Mouse (Mus musculus): ENCODE data around the gene Lrrc26.
A peak's percentile ranks its signal among the peaks of the same experiment; 100 is the strongest.

Lrrc26 gene

DNA sequence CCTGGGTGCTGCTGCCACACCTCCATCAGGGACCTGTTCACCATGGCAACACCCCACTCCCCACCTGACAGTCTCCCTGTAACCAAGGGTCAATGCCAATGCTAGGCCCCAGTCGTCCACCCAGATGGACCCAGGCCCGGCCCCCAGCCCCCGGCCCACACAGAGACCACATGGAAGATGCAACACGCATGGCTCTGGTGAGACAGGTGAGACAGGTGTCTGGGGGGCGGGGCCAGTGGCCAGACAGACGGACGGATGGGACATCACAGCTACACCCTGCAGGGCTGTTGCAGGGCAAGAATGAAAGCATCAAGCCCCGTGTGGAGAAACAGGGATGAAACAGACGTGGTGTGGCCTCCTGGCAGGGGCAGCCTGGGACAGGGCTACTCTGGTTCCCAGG lies 4.0 kb downstream of the Lrrc26 start:
- no peak for DNase-seq (ENCODE audit: extremely low read depth, low read depth)

DNA sequence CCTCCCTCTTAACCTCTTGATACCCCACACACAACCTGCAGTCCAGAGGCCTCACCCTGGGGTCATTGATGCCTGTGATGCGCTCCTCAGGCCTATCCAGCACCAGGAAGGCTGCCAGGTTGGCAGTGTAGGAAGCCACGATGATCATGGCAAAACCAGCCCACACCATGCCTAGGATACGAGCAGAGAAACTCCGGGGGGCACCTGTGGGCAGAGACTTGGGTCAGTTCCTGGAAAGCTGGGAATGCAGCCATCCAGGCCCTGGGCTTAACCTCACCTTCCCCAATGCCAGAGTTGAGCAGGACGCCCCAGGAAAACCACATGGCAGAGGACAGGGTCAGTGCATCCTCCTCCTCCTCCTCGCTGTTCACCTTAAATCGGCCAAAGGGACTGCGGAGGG lies 7.4 kb downstream of the Lrrc26 start:
- DNase-seq (ENCODE audit: extremely low read depth, low read depth), result no peak

DNA sequence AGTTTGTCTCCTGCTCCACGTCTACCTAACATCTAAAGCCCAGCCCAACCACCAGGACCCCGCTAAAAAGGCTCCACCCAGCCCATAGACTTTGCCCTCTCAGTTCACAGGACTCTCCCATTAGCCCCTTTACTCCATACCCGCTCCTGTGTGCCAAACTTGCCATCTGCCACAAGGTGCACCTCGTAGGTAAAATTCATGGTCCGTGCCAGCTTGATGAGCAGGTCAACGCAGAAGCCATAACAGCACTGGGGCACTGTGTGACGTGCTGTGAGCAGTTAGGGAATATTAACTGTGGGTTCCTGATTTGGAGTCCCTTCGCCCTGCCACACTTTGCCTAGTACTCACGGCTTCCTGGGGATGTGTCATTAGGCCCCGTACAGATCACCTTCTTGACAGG lies 8.3 kb downstream of the Lrrc26 start:
- no peak for DNase-seq (ENCODE audit: extremely low read depth, low read depth)

DNA sequence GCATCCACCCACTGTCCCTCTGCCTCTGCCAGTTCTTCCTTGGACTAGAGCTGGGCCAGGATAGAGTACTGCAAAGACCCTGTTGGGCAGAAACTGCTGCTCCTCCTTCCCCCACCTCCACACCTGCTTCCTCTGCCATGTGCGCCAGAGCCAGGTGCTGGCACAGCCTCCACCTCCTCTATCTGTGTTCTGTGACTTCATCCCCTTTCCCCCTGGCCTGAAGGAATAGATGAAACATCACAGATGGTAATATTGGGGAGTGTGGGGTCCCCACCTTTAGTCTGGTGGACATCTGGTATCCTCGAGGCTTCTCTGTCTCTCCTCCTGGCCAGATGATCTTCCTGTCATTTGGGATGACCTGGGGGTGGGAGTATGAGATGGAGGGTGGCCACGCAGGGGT lies 13.7 kb downstream of the Lrrc26 start:
- no peak for DNase-seq (ENCODE audit: extremely low read depth, low read depth)

DNA sequence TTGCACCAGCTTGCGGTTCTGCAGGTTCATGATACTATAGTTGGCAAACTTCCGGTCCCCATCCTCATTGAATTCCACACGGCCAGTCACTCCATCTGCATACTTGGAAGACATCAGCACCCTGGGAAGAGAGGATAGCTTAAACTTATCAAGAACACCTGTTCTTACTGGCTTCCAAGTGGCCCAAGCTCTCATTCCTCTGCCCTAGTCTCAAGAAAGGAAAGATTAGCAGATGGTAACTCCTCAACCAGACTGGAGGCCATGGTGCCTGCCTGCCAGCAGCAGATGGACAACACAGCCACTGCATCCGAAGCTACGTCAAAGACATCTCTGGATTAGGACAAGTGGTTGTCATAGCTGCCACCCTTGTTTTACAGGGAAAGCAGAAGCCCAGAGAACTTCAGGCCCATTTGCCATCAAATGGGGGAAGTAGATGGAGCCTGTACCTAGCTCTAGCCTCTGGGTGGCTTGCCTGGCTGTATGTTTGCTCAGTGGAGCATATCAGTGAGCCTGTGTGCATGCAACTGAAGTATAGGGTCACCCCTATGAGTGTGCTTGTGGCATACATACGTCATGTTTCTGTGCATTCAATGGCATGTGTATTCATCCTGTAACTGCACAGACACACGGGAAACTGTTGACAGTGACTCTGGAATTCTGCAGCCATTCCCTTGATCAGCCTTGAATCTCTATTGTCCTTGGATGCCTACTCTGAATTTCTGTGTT lies 14.4 kb downstream of the Lrrc26 start:
- no peak for DNase-seq (ENCODE audit: extremely low read depth, low read depth)

DNA sequence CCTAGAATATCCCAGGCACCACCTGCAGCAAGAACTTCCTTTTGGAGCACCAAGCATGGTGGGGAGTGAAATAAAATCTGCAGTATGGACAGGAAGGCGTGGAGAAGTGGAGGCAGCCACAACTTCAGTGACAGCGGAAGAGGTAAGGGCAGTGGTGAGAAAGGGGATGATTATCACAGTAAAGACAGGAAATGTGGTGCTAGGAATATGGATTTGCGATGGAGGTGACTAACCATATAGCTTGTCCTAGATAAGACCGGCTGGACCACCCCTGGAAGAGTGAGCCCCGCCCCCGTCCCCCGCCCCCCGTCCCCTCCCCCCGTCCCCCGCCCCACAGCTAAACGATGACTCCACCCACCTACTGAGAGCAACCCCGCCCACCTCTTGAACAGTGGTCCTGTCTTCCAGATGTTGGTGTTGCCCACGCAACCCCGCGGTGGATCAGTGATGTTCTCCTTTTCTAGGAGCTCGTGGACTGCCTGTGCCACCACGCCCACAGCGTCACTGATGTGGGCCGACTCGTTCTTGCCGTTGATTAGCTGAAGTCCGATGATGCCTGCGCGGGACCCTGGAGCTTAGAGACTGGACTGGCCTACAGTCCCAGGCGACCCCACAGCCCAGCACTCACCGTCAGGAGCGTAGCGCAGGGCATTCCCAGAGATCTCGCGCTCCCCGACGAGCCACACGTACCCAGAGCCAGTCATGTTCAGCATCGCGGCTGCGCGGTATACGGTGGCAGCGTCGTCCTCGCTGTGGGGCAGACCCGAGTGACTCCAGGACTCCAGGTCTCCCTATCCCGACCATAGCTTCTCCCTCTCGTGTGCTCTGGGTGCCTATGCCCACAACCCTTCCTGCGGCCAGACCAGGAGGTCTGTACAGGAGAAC lies 15.2 kb downstream of the Lrrc26 start:
- no peak for DNase-seq (ENCODE audit: extremely low read depth, low read depth)

DNA sequence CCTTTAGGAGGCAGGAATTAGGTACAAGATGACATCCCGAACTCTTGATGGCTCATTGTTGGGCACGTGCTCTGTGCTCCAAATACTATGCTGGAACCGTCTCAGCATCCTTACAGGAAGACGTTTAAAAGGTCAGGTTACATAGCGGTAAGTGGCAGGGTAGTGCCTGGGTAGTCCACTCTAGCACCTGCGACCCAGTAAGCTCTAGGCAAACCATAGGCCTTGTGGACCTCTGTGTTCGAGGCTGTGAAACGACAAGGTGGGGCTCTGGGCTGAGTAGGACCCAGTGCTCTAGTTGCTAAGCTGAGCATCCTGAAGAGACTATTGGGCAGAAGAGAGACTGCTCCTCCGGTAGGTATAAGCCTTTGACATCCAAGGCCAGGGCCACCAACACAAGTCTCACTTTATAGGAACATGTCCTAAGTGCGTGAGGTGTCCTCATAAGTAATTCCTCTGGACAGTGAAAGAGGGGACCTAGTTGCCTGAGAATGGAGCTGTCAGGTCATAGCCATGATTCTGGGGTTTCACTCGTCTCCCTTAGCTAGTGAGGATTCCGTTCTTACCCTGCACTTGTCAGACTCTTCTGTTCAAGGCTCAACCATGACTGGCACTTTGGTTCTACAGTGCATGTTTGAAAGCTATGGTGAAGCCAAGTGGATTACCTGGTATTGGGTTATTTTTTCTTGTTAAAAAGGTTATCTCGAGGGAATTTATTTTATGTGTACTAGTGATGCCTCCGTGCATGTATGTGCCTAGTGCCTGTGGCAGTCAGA lies 16.1 kb downstream of the Lrrc26 start:
- no peak for DNase-seq (ENCODE audit: extremely low read depth, low read depth)

DNA sequence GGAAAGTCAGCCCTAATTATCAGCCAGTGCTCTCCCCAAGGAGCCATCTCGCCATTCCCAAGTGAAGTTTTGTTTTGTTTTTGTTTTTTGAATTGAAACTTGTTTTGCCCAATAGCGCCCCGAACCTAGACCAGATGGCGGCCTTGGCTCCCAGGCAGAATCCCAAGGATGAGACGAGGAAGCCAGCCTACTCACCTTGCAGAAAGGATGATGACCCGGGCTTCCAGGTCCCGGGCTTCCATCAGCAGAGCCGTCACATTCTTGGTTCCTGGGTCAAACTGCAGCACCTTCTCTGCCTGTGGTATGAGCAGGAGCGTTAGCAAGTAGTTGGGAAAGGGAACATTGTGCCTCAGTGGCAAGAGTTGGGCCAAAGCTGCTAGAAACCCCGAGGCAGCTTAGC lies 20.5 kb downstream of the Lrrc26 start:
- DNase-seq (ENCODE audit: extremely low read depth, low read depth), result no peak

DNA sequence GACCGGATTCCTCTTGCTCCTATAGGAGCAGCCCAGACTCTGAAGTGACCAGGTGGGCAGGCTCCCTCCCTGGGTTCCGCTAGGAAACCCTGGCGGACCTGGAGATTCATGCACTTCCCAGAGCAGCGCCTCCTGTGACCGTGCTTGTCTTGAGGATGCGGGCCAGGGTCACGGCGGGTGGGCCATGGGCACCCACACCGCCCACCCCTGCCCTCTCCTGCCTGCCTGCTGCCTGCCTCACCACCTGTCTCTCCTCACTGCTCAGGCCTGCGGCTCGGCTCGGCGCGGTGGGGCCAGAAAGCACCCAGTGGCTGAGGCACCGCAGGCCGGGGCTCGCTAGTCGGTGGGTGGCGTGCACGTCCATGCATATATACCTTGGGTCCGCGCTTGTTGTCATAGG lies 21.3 kb downstream of the Lrrc26 start:
- DNase-seq (ENCODE audit: extremely low read depth, low read depth), result no peak

DNA sequence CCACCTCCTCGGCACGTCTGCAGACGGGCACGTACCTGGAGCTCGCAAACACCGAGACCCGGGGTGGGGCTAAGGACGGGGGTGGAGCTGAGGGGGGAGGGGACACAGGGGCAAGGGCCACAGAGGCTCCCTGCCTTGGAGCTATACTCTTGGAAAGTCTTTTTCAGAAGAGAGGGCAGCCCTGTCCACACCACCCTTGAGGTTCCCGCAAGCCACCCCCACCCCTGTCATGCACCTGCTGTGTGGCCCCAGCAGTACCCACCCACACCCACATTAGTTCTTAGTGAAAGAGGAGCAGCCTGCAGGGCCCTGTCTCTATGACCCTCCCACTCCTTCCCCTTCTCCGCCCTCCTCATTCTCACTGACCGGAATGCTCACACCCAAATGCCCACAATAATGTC lies 21.8 kb downstream of the Lrrc26 start:
- DNase-seq (ENCODE audit: extremely low read depth, low read depth), result no peak

DNA sequence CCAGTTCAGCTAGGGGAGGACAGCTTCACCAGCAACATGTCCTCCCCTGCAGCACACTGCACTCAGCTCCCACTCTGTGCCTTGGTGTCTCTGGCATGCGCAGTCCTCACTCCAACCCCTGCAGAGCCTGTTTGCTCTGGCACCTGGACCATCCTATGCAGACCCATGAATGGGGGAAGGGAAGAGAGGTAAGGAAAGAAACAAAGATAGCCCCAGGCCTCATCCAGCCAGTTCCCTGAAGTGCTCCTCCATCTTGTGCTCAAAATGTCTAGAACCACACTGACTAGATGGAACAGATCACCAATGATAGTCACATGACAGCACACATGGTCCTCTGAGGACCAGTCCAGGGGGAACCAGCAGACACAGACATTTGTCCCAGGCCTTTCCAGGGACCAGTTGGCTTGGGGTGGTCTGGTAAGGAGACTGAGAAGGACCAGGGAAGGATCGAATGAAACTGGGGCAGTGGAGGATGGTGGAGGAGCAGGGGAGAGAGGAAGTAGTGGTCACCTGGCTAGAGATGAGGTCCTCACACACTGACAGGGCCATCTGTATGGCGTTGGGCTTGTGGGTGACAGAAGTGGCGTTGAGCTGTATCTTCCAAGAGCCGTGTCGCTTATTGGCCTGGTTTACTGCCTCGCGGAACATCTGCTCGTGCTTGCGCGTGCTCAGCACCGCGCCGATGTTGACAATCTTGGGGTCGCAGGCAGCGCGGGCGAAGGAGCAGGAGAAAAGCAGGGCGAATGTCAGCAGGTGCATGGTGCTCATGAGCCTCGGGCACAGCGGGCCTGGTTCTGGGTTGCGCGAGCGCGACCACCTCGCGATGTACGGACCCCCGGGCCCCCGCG lies 28.6 kb downstream of the Lrrc26 start:
- no peak for DNase-seq (ENCODE audit: extremely low read depth, low read depth)

DNA sequence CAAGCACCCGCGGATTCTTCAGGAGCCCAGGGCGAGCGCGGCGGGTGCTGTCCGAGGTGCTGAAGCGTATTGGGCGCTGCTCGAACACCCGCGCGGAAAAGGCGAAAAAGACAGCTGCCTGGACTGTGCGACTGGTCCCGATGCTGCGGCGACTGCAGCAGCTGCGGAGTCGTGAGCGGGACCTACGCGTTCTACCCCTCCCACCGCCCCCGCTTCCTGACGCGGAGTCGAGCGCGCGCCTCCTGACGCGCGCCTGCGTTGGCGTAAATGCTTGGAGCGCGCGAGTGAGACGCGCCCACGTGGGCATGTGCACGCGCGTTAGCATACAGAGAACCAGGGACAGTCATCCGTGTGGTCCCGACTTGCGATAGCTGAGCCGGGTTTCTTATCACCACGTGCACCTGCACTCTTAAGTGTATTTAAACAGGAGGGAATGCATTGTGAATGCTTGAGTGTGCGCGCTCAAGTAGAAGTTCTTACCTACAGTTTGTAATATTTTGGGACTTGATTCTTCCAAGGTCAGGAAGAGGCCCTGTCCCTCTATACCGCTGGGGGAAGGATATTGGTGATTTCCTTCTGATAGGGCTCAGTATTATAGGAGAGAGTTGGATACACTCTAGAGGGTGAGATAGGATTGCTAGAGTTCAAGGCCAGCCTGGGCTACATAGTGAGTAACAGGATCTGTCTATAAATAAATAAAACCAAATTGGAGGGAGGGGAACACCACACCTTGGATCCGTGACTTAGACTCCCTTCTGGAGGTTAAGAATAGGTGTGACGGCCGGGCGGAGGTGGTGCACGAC lies 29.5 kb downstream of the Lrrc26 start, which contains the start of gene Grin1:
Gene Grin1, minus strand, starts transcription at position 217 of the 803 bp plus-strand sequence.
- no peak for DNase-seq (ENCODE audit: extremely low read depth, low read depth)

DNA sequence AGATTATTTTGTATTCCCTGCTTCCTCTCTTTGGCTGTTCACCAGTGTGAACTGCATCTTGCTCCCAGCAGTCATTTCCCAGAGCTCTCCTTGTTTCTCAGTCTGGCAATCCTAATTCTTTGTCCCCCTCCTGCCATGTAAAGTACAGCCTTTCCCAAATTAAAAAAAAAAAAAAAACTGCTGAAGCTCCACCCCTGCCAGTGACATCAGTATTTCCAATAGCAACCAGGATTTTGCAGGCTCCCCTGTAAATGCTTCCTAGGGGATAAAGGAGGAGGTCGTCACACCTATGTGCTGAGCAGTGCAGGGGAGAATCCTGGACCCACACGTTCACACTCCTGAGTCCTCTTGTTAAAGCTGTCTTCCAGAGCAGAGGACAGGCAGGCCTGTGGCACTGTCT lies 30.4 kb downstream of the Lrrc26 start:
- no peak for DNase-seq (ENCODE audit: extremely low read depth, low read depth)

DNA sequence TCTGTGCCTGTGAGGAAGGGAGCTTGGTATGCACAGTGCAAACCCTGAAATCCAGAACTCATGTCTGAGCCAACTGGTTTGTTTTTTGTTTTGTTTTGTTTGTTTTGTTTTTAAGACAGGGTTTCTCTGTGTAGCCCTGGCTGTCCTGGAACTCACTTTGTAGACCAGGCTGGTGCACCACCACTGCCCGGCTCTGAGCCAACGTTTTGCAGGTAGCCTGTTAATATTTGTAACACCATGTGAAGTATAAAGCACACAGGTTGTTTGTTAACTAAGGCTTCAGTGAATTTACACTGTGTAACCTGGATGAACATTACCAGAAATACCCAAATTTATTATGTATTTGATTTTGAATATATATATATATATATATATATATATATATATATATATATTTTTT lies 36.3 kb downstream of the Lrrc26 start:
- DNase-seq (ENCODE audit: extremely low read depth, low read depth), result no peak

DNA sequence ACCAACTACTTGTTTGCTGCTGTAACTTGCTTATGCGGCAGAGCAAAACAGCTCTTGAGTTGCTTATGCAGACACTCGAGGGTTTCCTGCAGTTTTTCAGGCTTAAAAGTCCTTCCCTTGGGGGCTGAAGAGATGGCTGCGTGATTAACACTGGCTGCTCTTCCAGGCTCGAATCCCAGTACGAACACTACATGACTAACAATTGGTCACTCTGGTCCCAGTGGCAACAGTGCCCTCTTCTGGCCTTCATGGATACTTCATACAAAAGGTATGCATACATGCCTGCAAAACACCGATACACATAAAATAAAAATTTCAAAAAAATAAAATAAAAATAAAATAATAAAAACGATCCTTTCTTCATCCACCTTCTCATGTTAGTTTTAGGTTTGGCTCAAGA lies 38.7 kb downstream of the Lrrc26 start:
- DNase-seq (ENCODE audit: extremely low read depth, low read depth), result peak; percentile 59

DNA sequence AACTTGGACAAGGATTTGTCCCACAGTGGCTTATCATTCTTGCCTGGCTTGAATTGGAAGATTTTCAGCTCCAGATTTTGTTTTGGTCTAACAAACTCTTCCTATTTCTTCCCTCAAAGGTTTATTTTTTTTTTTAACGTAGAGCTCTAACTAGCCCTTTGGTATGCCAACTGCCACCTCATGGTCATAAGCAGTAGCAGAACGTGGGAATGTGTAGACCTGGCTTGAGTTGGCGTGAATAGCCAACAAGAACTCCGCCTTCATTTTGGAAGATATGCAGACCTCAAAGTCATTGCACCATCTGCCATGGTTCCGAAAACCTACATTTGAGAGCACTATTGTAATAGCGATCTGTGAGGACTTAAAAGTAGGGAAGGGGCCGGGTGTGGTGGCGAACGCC lies 41.8 kb downstream of the Lrrc26 start:
- DNase-seq (ENCODE audit: extremely low read depth, low read depth), result no peak

DNA sequence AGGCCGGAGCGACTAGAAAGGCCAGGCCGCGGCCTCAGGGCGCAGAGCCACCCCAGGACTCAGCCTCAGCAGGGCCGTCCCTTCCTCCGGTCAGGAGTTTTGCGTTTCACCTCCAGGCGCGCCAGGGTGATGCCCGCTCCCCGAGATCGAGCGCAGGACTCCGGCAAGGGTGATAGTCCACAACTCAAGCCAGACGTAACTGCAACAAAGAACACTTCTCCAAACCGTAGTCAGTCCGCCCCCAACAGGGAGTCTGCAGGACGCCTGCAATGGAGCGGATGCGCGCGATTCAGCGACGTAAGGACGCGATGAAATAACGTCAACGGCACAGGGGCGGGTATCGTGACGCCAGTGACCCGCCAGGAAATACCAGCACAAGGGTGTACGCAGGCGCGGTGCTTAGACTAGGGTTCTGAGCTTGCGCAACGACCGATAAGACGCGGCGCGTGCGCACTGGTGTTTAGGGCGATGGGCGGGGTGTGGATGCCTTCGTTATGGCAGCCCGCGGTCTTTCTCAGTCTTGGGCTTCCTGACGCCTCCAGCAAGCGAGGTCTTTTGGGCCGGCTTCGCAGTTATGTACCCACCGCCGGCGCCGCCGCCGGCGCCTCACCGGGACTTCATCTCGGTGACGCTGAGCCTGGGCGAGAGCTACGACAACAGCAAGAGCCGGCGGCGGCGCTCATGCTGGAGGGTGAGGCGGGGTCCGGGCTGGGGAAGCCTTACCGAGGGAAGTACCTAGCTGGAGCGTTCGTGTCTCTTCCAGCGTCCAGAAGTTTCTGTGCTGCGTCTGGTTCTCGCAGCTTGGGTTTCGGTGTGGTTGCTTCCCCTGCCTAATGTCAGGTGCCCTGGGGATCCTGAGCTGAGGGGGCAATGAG lies 42.8 kb downstream of the Lrrc26 start, which contains the start of gene Man1b1:
Gene Man1b1, plus strand, starts transcription at position 53 of the 875 bp plus-strand sequence.
- peak; percentile 97 for DNase-seq (ENCODE audit: extremely low read depth, low read depth)

DNA sequence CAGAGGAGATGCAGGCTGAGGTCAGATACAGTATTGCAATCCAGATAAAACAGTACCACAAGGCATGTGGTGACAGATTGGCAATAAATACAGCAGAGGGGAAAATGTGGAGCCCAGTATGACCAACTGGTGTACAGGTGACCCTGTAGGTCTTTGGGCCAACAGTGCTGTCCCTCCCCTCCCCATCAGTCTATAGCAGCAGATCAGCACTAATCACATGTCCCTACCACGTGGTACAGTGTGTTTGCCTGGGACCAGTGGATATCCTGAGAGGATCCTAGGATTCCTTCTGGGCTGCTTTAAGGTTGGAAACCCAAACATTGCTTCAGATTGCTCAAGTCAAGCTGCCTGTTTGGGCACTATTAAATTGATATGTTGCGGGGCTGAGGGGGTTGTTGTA lies 43.9 kb downstream of the Lrrc26 start:
- DNase-seq (ENCODE audit: extremely low read depth, low read depth), result no peak

DNA sequence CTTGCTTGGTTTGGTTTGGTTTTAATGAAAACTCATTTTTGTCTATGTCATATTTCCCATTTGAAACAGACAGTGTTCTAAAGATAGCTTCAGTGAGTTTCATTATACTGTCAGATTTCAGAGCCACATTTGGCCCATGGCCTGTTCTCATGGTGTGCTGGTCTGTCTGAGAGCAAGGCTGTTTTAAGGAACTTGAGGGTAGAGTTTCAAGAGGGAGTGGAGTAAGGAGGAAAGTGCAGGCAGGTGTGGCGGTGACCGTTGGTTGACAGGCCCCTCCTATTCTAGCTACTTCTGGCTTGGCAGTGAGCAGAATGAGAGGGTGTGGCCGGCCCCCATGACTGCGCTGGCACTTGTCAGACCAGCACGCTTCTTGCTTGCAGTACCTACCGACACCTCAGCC lies 48.6 kb downstream of the Lrrc26 start:
- no peak for DNase-seq (ENCODE audit: extremely low read depth, low read depth)
